Mouse (Mus musculus) forebrain, embryonic 14.5 days (tissue): ENCODE measurements around the gene Tedc1. TPM values are rescaled to one million over a fixed set of nuclear protein-coding genes. Genes with fewer than 3 reads are reported as not detected.

Experiments
- ATAC-seq: fragments of 200-750 bp; cut with Nextera tagmentation; 2 replicates; pipeline ENCODE4 v1.8.0; 2017; ENCODE audit warnings: mild to moderate bottlenecking, moderate library complexity
- DNase-seq: peaks from one replicate; pipeline ENCODE4 v3.0.0-alpha.2; 2015; ENCODE audit warnings: low spot score
- H3K27ac ChIP-seq: fragments of 300-500 bp; sonication (generic); 2 replicates; pipeline ENCODE4 v1.5.1; 2014; ENCODE audit warnings: low read depth, mild to moderate bottlenecking, control low read depth, low read length, moderate library complexity
- H3K27me3 ChIP-seq: fragments of 300-500 bp; sonication (generic); replicated peaks from 2 replicates; pipeline ENCODE4 v1.6.1; 2014; ENCODE audit warnings: low read length, control low read depth, mixed read lengths; ENCODE audit not compliant: control insufficient read depth, insufficient read depth
- H3K36me3 ChIP-seq: fragments of 300-500 bp; sonication (generic); 2 replicates; pipeline ENCODE4 v1.6.1; 2014; ENCODE audit warnings: low read length, control low read depth; ENCODE audit not compliant: control insufficient read depth, insufficient read depth
- H3K4me1 ChIP-seq: fragments of 300-500 bp; sonication (generic); 2 replicates; pipeline ENCODE4 v1.6.1; 2014; ENCODE audit warnings: antibody characterized with exemption, low read length, control low read depth; ENCODE audit not compliant: control insufficient read depth, insufficient read depth
- H3K4me2 ChIP-seq: fragments of 300-500 bp; sonication (generic); 2 replicates; pipeline ENCODE4 v1.6.1; 2014; ENCODE audit warnings: mild to moderate bottlenecking, control low read depth, low read length
- H3K4me3 ChIP-seq: fragments of 300-500 bp; sonication (generic); 2 replicates; pipeline ENCODE4 v1.5.1; 2014; ENCODE audit warnings: low read depth, low read length, control low read depth
- H3K9ac ChIP-seq: fragments of 300-500 bp; sonication (generic); 2 replicates; pipeline ENCODE4 v1.6.1; 2014; ENCODE audit warnings: mild to moderate bottlenecking, low read length, control low read depth, moderate library complexity
- H3K9me3 ChIP-seq: fragments of 300-500 bp; sonication (generic); replicated peaks from 2 replicates; pipeline ENCODE4 v1.6.1; 2016; ENCODE audit warnings: low read length, control low read depth, mixed read lengths; ENCODE audit not compliant: control insufficient read depth
- WGBS: fragments of 180-500 bp; shearing (Covaris S2); extraction: QIAGEN DNeasy Blood & Tissue Kit; methylation state at CpG from one replicate; pipeline ENCODE4 v1.1.7; 2014; 5-methylcytosine and 5-hydroxymethylcytosine counted together
- polyA plus RNA-seq: library from polyadenylated mRNA; unstranded; fragments of >200 nt; fragmentation: Nextera tagmentation; extraction: Ambion mirVana; gene quantifications from 2 replicates; pipeline ENCODE4 v1.2.1, GENCODE M21; 2014

Gene Tedc1
- polyA plus RNA-seq, 1 experiment from 2014 or later: 9.5 TPM

- Histone ChIP-seq H3K9me3 (no peaks in the 10 kb centered on the region), H3K4me1 (no peaks in the 10 kb centered on the region)
- WGBS: 88% methylated on average over 25 of the region's 25 CpGs
Measured at GRCm38 (mm10) chr12:113214072-113214808, 58.0 kb downstream of the Tedc1 start.

GRCm38 (mm10) chr12:113214972-113215666 is 58.9 kb downstream of the Tedc1 start:
- Histone ChIP-seq H3K36me3 (no peaks in the 10 kb centered on the region), H3K9ac (no peak overlapping the region), H3K4me3 (no peak overlapping the region), H3K9me3 (no peaks in the 10 kb centered on the region), H3K4me2 (no peak overlapping the region), H3K4me1 (no peaks in the 10 kb centered on the region), H3K27me3 (no peaks in the 10 kb centered on the region), H3K27ac (no peak overlapping the region)
- ATAC-seq (no peak), DNase-seq (no peak)
- 86% methylated on average over 16 of the region's 16 CpGs for WGBS

More at GRCm38 (mm10) chr12:113214072-113214808, 58.0 kb downstream of the Tedc1 start:
- no peak for DNase-seq
- no peak overlapping the region for H3K4me2 ChIP-seq
- H3K27me3 ChIP-seq: no peaks in the 10 kb centered on the region
- no peak overlapping the region for H3K9ac ChIP-seq
- no peak overlapping the region for H3K27ac ChIP-seq
- H3K36me3 ChIP-seq: no peaks in the 10 kb centered on the region
- no peak overlapping the region for H3K4me3 ChIP-seq
- ATAC-seq: no peak

Other genes with a start within 250 kb of the Tedc1 start
- 5.3 and 7.5 TPM in 2 replicates for gene Jag2, start 226.6 kb upstream of the Tedc1 start, polyA plus RNA-seq
- gene Nudt14, start 214.3 kb upstream of the Tedc1 start, polyA plus RNA-seq: 62.8 and 75.9 TPM in 2 replicates
- gene Btbd6, start 179.9 kb upstream of the Tedc1 start, polyA plus RNA-seq: 35.0 and 37.5 TPM in 2 replicates
- gene Brf1, start 155.7 kb upstream of the Tedc1 start, polyA plus RNA-seq: 43.0 and 51.0 TPM in 2 replicates
- 16.1 and 21.6 TPM in 2 replicates for gene Pacs2, start 141.9 kb upstream of the Tedc1 start, polyA plus RNA-seq
- not detected in 2 replicates for gene Tex22, start 81.9 kb upstream of the Tedc1 start, polyA plus RNA-seq
- gene Mta1, start 58.1 kb upstream of the Tedc1 start, polyA plus RNA-seq: 16.6 and 18.7 TPM in 2 replicates
- 354 and 404 TPM in 2 replicates for gene Crip2, start 16.2 kb upstream of the Tedc1 start, polyA plus RNA-seq
- 32.5 and 46.1 TPM in 2 replicates for gene Crip1, start 10.1 kb upstream of the Tedc1 start, polyA plus RNA-seq
- 28.9 and 31.5 TPM in 2 replicates for gene Tmem121, start 29.5 kb downstream of the Tedc1 start, polyA plus RNA-seq